Mouse (Mus musculus): ENCODE results near the gene Vmn1r14. TPM values are rescaled to one million over a fixed set of nuclear protein-coding genes. Genes with fewer than 3 reads are reported as not detected.
"Not testable (repeated sequence)": the region's sequence is repeated elsewhere in the genome, so short reads cannot be mapped to it uniquely, and the experiment has no call there.

Vmn1r14 gene
- not detected in 2 replicates for polyA plus RNA-seq (2016; fragmentation: Nextera tagmentation; extraction: Ambion mirVana)

GRCm38 (mm10) chr6:57231386-57231785 is at the start of gene Vmn1r14:
Gene Vmn1r14, plus strand, starts transcription at chr6:57231686.
- WGBS, result 93% methylated on average over 3 of the region's 3 CpGs

GRCm38 (mm10) chr6:57190016-57190415 is 41.5 kb upstream of the Vmn1r14 start:
- not testable (repeated sequence) for H3K27ac ChIP-seq; H3K27me3 ChIP-seq (ENCODE audit: poor library complexity, severe bottlenecking); H3K9me3 ChIP-seq; DNase-seq (ENCODE audit: extremely low spot score, low spot score); H3K4me1 ChIP-seq; H3K36me3 ChIP-seq (replicated peaks); H3K4me3 ChIP-seq
- 53% methylated on average over 3 of the region's 3 CpGs for WGBS

More at GRCm38 (mm10) chr6:57231386-57231785, at the start of gene Vmn1r14:
- no peaks in the 10 kb centered on the region for H3K36me3 ChIP-seq (replicated peaks)
- H3K27ac ChIP-seq, result no peak within 1 kb of the TSS
- no peak for DNase-seq (ENCODE audit: extremely low spot score, low spot score)
- no peaks in the 10 kb centered on the region for H3K4me1 ChIP-seq
- H3K9me3 ChIP-seq, result no peaks in the 10 kb centered on the region
- H3K27me3 ChIP-seq (ENCODE audit: poor library complexity, severe bottlenecking), result no peaks in the 10 kb centered on the region
- H3K4me3 ChIP-seq, result no peak within 1 kb of the TSS

- 97% methylated on average over 1 of the region's 1 CpGs for WGBS
- H3K4me1 ChIP-seq; H3K27me3 ChIP-seq (ENCODE audit: poor library complexity, severe bottlenecking); H3K27ac ChIP-seq; DNase-seq (ENCODE audit: extremely low spot score, low spot score); H3K4me3 ChIP-seq; H3K36me3 ChIP-seq (replicated peaks); H3K9me3 ChIP-seq: not testable (repeated sequence)
Observed at GRCm38 (mm10) chr6:57202990-57203389, 28.5 kb upstream of the Vmn1r14 start, which contains the start of gene Vmn1r13. Gene Vmn1r13, plus strand, starts transcription at chr6:57203290.

- Histone ChIP-seq H3K4me3 (no peak within 1 kb of the TSS), H3K9me3 (no peaks in the 10 kb centered on the region), H3K27me3 (ENCODE audit: poor library complexity, severe bottlenecking) (no peaks in the 10 kb centered on the region), H3K36me3 (replicated peaks) (no peaks in the 10 kb centered on the region), H3K4me1 (no peaks in the 10 kb centered on the region), H3K27ac (no peak within 1 kb of the TSS)
- DNase-seq (ENCODE audit: extremely low spot score, low spot score), result no peak
- 87% methylated on average over 1 of the region's 1 CpGs for WGBS
Observed at GRCm38 (mm10) chr6:57257652-57258051, 26.2 kb downstream of the Vmn1r14 start, which contains the start of gene Vmn1r15. Gene Vmn1r15, plus strand, starts transcription at chr6:57257952.

GRCm38 (mm10) chr6:57260990-57261389 is 29.5 kb downstream of the Vmn1r14 start:
- DNase-seq (ENCODE audit: extremely low spot score, low spot score), result no peak
- Histone ChIP-seq H3K9me3 (no peaks in the 10 kb centered on the region), H3K27ac (no peak overlapping the region), H3K4me1 (no peaks in the 10 kb centered on the region), H3K27me3 (ENCODE audit: poor library complexity, severe bottlenecking) (no peaks in the 10 kb centered on the region), H3K4me3 (no peak overlapping the region), H3K36me3 (replicated peaks) (no peaks in the 10 kb centered on the region)
- WGBS, result 90% methylated on average over 2 of the region's 2 CpGs

- DNase-seq (ENCODE audit: extremely low spot score, low spot score), result no peak
- Histone ChIP-seq H3K4me3 (no peak overlapping the region), H3K36me3 (replicated peaks) (no peaks in the 10 kb centered on the region), H3K9me3 (no peaks in the 10 kb centered on the region), H3K27me3 (ENCODE audit: poor library complexity, severe bottlenecking) (no peaks in the 10 kb centered on the region), H3K27ac (no peak overlapping the region), H3K4me1 (no peaks in the 10 kb centered on the region)
- WGBS, result 72% methylated on average over 3 of the region's 3 CpGs
Observed at GRCm38 (mm10) chr6:57271881-57272280, 40.4 kb downstream of the Vmn1r14 start.

GRCm38 (mm10) chr6:57272517-57272916 is 41.0 kb downstream of the Vmn1r14 start:
- Histone ChIP-seq H3K9me3 (no peaks in the 10 kb centered on the region), H3K36me3 (replicated peaks) (no peaks in the 10 kb centered on the region), H3K4me3 (no peak overlapping the region), H3K4me1 (no peaks in the 10 kb centered on the region), H3K27me3 (ENCODE audit: poor library complexity, severe bottlenecking) (no peaks in the 10 kb centered on the region), H3K27ac (no peak overlapping the region)
- DNase-seq (ENCODE audit: extremely low spot score, low spot score), result no peak

GRCm38 (mm10) chr6:57278952-57279351 is 47.5 kb downstream of the Vmn1r14 start:
- H3K36me3 ChIP-seq (replicated peaks), result no peaks in the 10 kb centered on the region
- H3K27me3 ChIP-seq (ENCODE audit: poor library complexity, severe bottlenecking), result no peaks in the 10 kb centered on the region
- DNase-seq (ENCODE audit: extremely low spot score, low spot score), result no peak
- H3K27ac ChIP-seq, result no peak overlapping the region
- H3K9me3 ChIP-seq, result no peaks in the 10 kb centered on the region
- no peaks in the 10 kb centered on the region for H3K4me1 ChIP-seq
- H3K4me3 ChIP-seq, result no peak overlapping the region

Other genes starting within 250 kb of the Vmn1r14 start
- not detected in 2 replicates for gene Vmn1r6, start 234.4 kb upstream of the Vmn1r14 start, polyA plus RNA-seq (2016; fragmentation: Nextera tagmentation; extraction: Ambion mirVana)
- not detected in 2 replicates for gene Vmn1r7, start 206.4 kb upstream of the Vmn1r14 start, polyA plus RNA-seq (2016; fragmentation: Nextera tagmentation; extraction: Ambion mirVana)
- not detected in 2 replicates for gene Vmn1r8, start 199.4 kb upstream of the Vmn1r14 start, polyA plus RNA-seq (2016; fragmentation: Nextera tagmentation; extraction: Ambion mirVana)
- gene Vmn1r9, start 164.9 kb upstream of the Vmn1r14 start, polyA plus RNA-seq (2016; fragmentation: Nextera tagmentation; extraction: Ambion mirVana), result not detected in 2 replicates
- gene Vmn1r10, start 122.2 kb upstream of the Vmn1r14 start, polyA plus RNA-seq (2016; fragmentation: Nextera tagmentation; extraction: Ambion mirVana), result not detected in 2 replicates
- not detected in 2 replicates for gene Vmn1r11, start 98.2 kb upstream of the Vmn1r14 start, polyA plus RNA-seq (2016; fragmentation: Nextera tagmentation; extraction: Ambion mirVana)
- gene Vmn1r12, start 74.8 kb upstream of the Vmn1r14 start, polyA plus RNA-seq (2016; fragmentation: Nextera tagmentation; extraction: Ambion mirVana), result not detected in 2 replicates
- gene Vmn1r13, start 28.4 kb upstream of the Vmn1r14 start, polyA plus RNA-seq (2016; fragmentation: Nextera tagmentation; extraction: Ambion mirVana), result not detected in 2 replicates
- 0.07 TPM in 1 of 2 replicates, not detected in the other for gene Vmn1r15, start 26.3 kb downstream of the Vmn1r14 start, polyA plus RNA-seq (2016; fragmentation: Nextera tagmentation; extraction: Ambion mirVana)
- gene Vmn1r16, start 97.8 kb downstream of the Vmn1r14 start, polyA plus RNA-seq (2016; fragmentation: Nextera tagmentation; extraction: Ambion mirVana), result not detected in 2 replicates
- gene Vmn1r17, start 132.0 kb downstream of the Vmn1r14 start, polyA plus RNA-seq (2016; fragmentation: Nextera tagmentation; extraction: Ambion mirVana), result not detected in 2 replicates
- not detected in 2 replicates for gene Vmn1r18, start 164.1 kb downstream of the Vmn1r14 start, polyA plus RNA-seq (2016; fragmentation: Nextera tagmentation; extraction: Ambion mirVana)
- not detected in 2 replicates for gene Vmn1r19, start 172.1 kb downstream of the Vmn1r14 start, polyA plus RNA-seq (2016; fragmentation: Nextera tagmentation; extraction: Ambion mirVana)
- not detected in 2 replicates for gene Vmn1r20, start 197.2 kb downstream of the Vmn1r14 start, polyA plus RNA-seq (2016; fragmentation: Nextera tagmentation; extraction: Ambion mirVana)

All from forebrain, embryonic 10.5 days (tissue).